ENCODE assay signal across 26 mouse cellular contexts in the genomic region with DNA sequence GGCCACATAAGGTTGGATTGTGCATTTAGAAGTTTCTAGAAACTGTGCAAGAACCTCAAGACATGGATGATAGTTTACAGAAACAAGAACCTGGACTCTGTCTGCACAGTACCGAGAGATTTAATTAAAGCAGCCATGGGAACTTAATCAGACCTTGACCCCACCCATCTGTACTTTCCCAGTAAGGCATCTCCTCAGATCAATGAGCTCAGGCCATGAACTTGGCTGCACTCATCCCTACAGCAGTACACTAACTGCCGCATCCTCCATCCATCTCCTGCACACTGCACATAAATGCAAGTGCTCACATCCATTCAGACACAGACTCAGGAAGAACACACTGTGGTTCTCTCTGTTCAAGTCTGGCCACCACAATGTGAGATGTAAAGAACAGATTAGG. TPM values are rescaled to one million over a fixed set of nuclear protein-coding genes. Genes with fewer than 3 reads are reported as not detected.
A peak's percentile ranks its signal among the peaks of the same experiment; 100 is the strongest.
DNase-seq lines count a peak whose midpoint lies in the region; ATAC-seq and TF ChIP-seq lines count a peak whose summit lies in the region.
"Had no signal": no experiment of that assay in that cellular context is flagged by ENCODE, and none has a peak within 500 bp of the region (broad histone marks: within the 10 kb centered on the region; RNA-seq: fewer than 3 reads in every experiment).

No protein-coding gene starts in this region.

- H3K27ac ChIP-seq in heart, embryonic 12.5 days (ENCODE audit: poor library complexity, severe bottlenecking), result peak overlapping the region; percentile 66
- H3K27ac ChIP-seq in liver, embryonic 14.5 days, result peak overlapping the region; percentile 97
- H3K27ac ChIP-seq: embryonic facial prominence, embryonic 15.5 days; forebrain, embryonic 12.5 days; hindbrain, embryonic 14.5 days; intestine, embryonic 15.5 days had no signal

- peaks cover 32% of the 10 kb centered on the region for H3K27me3 ChIP-seq in erythroblast, embryonic 14.5 days (ENCODE audit: control insufficient read depth)
- peaks cover 59% of the 10 kb centered on the region for H3K27me3 ChIP-seq in heart, embryonic 12.5 days (replicated peaks)
- H3K27me3 ChIP-seq in liver, embryonic 14.5 days (ENCODE audit: control insufficient read depth, insufficient read depth, low read length), result peaks cover 13% of the 10 kb centered on the region

- no peak overlapping the region for H3K9ac ChIP-seq in heart, embryonic 12.5 days
- H3K9ac ChIP-seq in liver, embryonic 14.5 days (replicated peaks), result peak overlapping the region; percentile 90
- H3K9ac ChIP-seq: embryonic facial prominence, embryonic 15.5 days; forebrain, embryonic 12.5 days; forebrain, postnatal 0 days; hindbrain, embryonic 14.5 days; intestine, embryonic 15.5 days had no signal

- H3K9me3 ChIP-seq in erythroblast, embryonic 14.5 days (ENCODE audit: control insufficient read depth, low read length), result no peaks in the 10 kb centered on the region; the same call in 1 of the 2 replicates
- H3K9me3 ChIP-seq in heart, embryonic 12.5 days (replicated peaks), result no peaks in the 10 kb centered on the region
- no peaks in the 10 kb centered on the region for H3K9me3 ChIP-seq in liver, embryonic 14.5 days (ENCODE audit: control insufficient read depth, low read length)
- H3K9me3 ChIP-seq: embryonic facial prominence, embryonic 15.5 days; forebrain, embryonic 12.5 days; G1E; intestine, embryonic 15.5 days had no signal

- no peak for DNase-seq in heart, postnatal 36 days
- DNase-seq in liver, embryonic 14.5 days (ENCODE audit: low read depth in 3 of 3, low spot score in 3 of 3), result peak in 1 of 3 experiments; percentile 74
- DNase-seq in thymus, postnatal 25 days, result no peak
- no peak for DNase-seq in thymus, postnatal 4 days
- DNase-seq: adrenal gland, adult 8-10 months; adrenal gland, postnatal 36 days; B cell, adult 2 months; cerebellum, adult 11 months; cerebellum, adult 8-10 months; cerebellum, postnatal 14 days; embryo, embryonic 11 days; forebrain, postnatal 0 days; gastrocnemius, postnatal 25 days; heart, adult 18-20 months had no signal

- H3K4me2 ChIP-seq in heart, embryonic 12.5 days, result 0 out of 2 replicates have a peak overlapping the region, but pooled peaks have one; percentile 8
- peak overlapping the region; percentile 80 for H3K4me2 ChIP-seq in liver, embryonic 14.5 days (ENCODE audit: low read depth)
- H3K4me2 ChIP-seq: embryonic facial prominence, embryonic 15.5 days; forebrain, embryonic 12.5 days; hindbrain, embryonic 14.5 days; intestine, embryonic 15.5 days had no signal

- intact Hi-C loops in heart, postnatal 36 days (cut with DNase I), result no loop called here

- no peak for TF ChIP-seq CTCF in liver, embryonic 14.5 days (IDR thresholded peaks at IDR 0.05; ENCODE audit: low read depth)

- 73% methylated on average over 2 of the region's 2 CpGs for WGBS in heart, embryonic 12.5 days
- 50% methylated on average over 2 of the region's 2 CpGs for WGBS in liver, embryonic 14.5 days (ENCODE audit: insufficient replicate concordance)

- no peak for TF ChIP-seq EP300 in liver, embryonic 14.5 days (IDR thresholded peaks at IDR 0.05; ENCODE audit: low read depth)

- H3K36me3 ChIP-seq in erythroblast, embryonic 14.5 days (ENCODE audit: control insufficient read depth), result peaks cover 32% of the 10 kb centered on the region
- no peaks in the 10 kb centered on the region for H3K36me3 ChIP-seq in heart, embryonic 12.5 days
- H3K36me3 ChIP-seq in liver, embryonic 14.5 days (replicated peaks; ENCODE audit: control insufficient read depth, insufficient read depth, low read depth), result no peaks in the 10 kb centered on the region
- H3K36me3 ChIP-seq: embryonic facial prominence, embryonic 15.5 days; forebrain, embryonic 12.5 days; G1E; intestine, embryonic 15.5 days had no signal

- H3K4me1 ChIP-seq in erythroblast, embryonic 14.5 days (ENCODE audit: control insufficient read depth), result peaks cover 71% of the 10 kb centered on the region
- H3K4me1 ChIP-seq in heart, embryonic 12.5 days (replicated peaks), result no peaks in the 10 kb centered on the region
- H3K4me1 ChIP-seq in liver, embryonic 14.5 days (replicated peaks; ENCODE audit: control insufficient read depth in 2 of 2, insufficient read depth in 2 of 2, low read length in 1 of 2), result peaks cover 40 to 43% of the 10 kb centered on the region in 2 experiments
- H3K4me1 ChIP-seq: embryonic facial prominence, embryonic 15.5 days; forebrain, embryonic 12.5 days; intestine, embryonic 15.5 days had no signal

- ATAC-seq in erythroblast, adult 5-6 weeks (replicated peaks; ENCODE audit: low FRiP score, poor library complexity, severe bottlenecking), result no peak
- no peak for ATAC-seq in heart, embryonic 12.5 days (ENCODE audit: insufficient number of reproducible peaks, low FRiP score)
- no peak for ATAC-seq in liver, embryonic 14.5 days (ENCODE audit: insufficient read depth)
- ATAC-seq: CD4-positive, CD25-positive, alpha-beta regulatory T cell, adult 4 months; forebrain, postnatal 0 days; intestine, embryonic 15.5 days had no signal

- H3K4me3 ChIP-seq in erythroblast, embryonic 14.5 days (replicated peaks), result peak overlapping the region; percentile 2
- H3K4me3 ChIP-seq in heart, embryonic 12.5 days, result no peak overlapping the region
- 0 out of 4 replicates have a peak overlapping the region, but pooled peaks of 1 of the 2 experiments have one; percentile 11 for H3K4me3 ChIP-seq in liver, embryonic 14.5 days (ENCODE audit: insufficient read depth in 1 of 2, low read depth in 2 of 2, low read length in 2 of 2)
- H3K4me3 ChIP-seq: embryonic facial prominence, embryonic 15.5 days; forebrain, embryonic 12.5 days; intestine, embryonic 15.5 days had no signal

RNA-seq across cellular contexts. Expression of a gene that starts 2.7 kb away (rescaled TPM):
- polyA plus RNA-seq in erythroblast, embryonic 14.5 days (2012), result 387,305 and 409,151 TPM in 2 replicates
- 59,368 and 63,767 TPM in 2 replicates for total RNA-seq in erythroblast, adult 5-6 weeks (2015; ENCODE audit: low replicate concordance)
- total RNA-seq in erythroblast, adult 5-6 weeks (2017; ENCODE audit: low replicate concordance), result 14,861 and 24,674 TPM in 2 replicates
- 11,592 and 12,808 TPM in 2 replicates for polyA plus RNA-seq in heart, embryonic 12.5 days (2016; fragmentation: Nextera tagmentation; extraction: Ambion mirVana)
- total RNA-seq in heart, postnatal 36 days (2021), result over 10,000 TPM in 1 of 2 experiments, 1,000 to 10,000 TPM in 1; 7,538 to 10,107 TPM
- polyA plus RNA-seq in liver, embryonic 14.5 days (2012; rRNA removed), result 26,041 and 60,430 TPM in 2 replicates
- polyA plus RNA-seq in liver, embryonic 14.5 days (2014; fragmentation: Nextera tagmentation; extraction: Ambion mirVana), result 70,707 and 74,513 TPM in 2 replicates

RNA-seq across cellular contexts. Expression of a gene that starts 4.4 kb away (rescaled TPM):
- polyA plus RNA-seq in erythroblast, embryonic 14.5 days (2012), result 158 and 188 TPM in 2 replicates
- total RNA-seq in erythroblast, adult 5-6 weeks (2015; ENCODE audit: low replicate concordance), result 7.9 and 8.8 TPM in 2 replicates
- 0.68 and 2.2 TPM in 2 replicates for total RNA-seq in erythroblast, adult 5-6 weeks (2017; ENCODE audit: low replicate concordance)
- 5,912 and 6,218 TPM in 2 replicates for polyA plus RNA-seq in heart, embryonic 12.5 days (2016; fragmentation: Nextera tagmentation; extraction: Ambion mirVana)
- not detected for total RNA-seq in heart, postnatal 36 days (2021)
- polyA plus RNA-seq in liver, embryonic 14.5 days (2012; rRNA removed), result 32.1 and 38.8 TPM in 2 replicates
- 74.9 and 85.3 TPM in 2 replicates for polyA plus RNA-seq in liver, embryonic 14.5 days (2014; fragmentation: Nextera tagmentation; extraction: Ambion mirVana)
- total RNA-seq: adrenal gland, adult 8-10 months; adrenal gland, postnatal 36 days; common myeloid progenitor, adult 5-6 weeks; forebrain, postnatal 0 days; G1E; gastrocnemius, adult 18-20 months; gastrocnemius, postnatal 25 days; heart, adult 18-20 months; hematopoietic stem cell, adult 5-6 weeks had no signal
- polyA plus RNA-seq: CD4-positive, CD25-positive, alpha-beta regulatory T cell, adult 4 months; forebrain, postnatal 0 days had no signal

RNA-seq across cellular contexts. Expression of a gene that starts 6.1 kb away (rescaled TPM):
- 7.5 and 8.6 TPM in 2 replicates for polyA plus RNA-seq in erythroblast, embryonic 14.5 days (2012)
- total RNA-seq in erythroblast, adult 5-6 weeks (2015; ENCODE audit: low replicate concordance), result 294 and 334 TPM in 2 replicates
- total RNA-seq in erythroblast, adult 5-6 weeks (2017; ENCODE audit: low replicate concordance), result 138 and 139 TPM in 2 replicates
- 15.7 and 18.1 TPM in 2 replicates for polyA plus RNA-seq in heart, embryonic 12.5 days (2016; fragmentation: Nextera tagmentation; extraction: Ambion mirVana)
- total RNA-seq in heart, postnatal 36 days (2021), result 1 to 10 TPM in 1 of 2 experiments, not detected in 1; 1.4 TPM
- 127 and 156 TPM in 2 replicates for polyA plus RNA-seq in liver, embryonic 14.5 days (2012; rRNA removed)
- 157 and 161 TPM in 2 replicates for polyA plus RNA-seq in liver, embryonic 14.5 days (2014; fragmentation: Nextera tagmentation; extraction: Ambion mirVana)
- total RNA-seq: adrenal gland, adult 8-10 months; adrenal gland, postnatal 36 days; common myeloid progenitor, adult 5-6 weeks; gastrocnemius, adult 18-20 months; gastrocnemius, postnatal 25 days; hematopoietic stem cell, adult 5-6 weeks had no signal
- polyA plus RNA-seq: CD4-positive, CD25-positive, alpha-beta regulatory T cell, adult 4 months had no signal

RNA-seq across cellular contexts. Expression of a gene that starts 13.1 kb away (rescaled TPM):
- polyA plus RNA-seq in erythroblast, embryonic 14.5 days (2012), result 4.8 and 5.8 TPM in 2 replicates
- 58.0 and 62.7 TPM in 2 replicates for total RNA-seq in erythroblast, adult 5-6 weeks (2015; ENCODE audit: low replicate concordance)
- 166 and 187 TPM in 2 replicates for total RNA-seq in erythroblast, adult 5-6 weeks (2017; ENCODE audit: low replicate concordance)
- 38.6 and 42.8 TPM in 2 replicates for polyA plus RNA-seq in heart, embryonic 12.5 days (2016; fragmentation: Nextera tagmentation; extraction: Ambion mirVana)
- total RNA-seq in heart, postnatal 36 days (2021), result 10 to 100 TPM; 26.1 to 28.5 TPM
- 36.8 and 44.5 TPM in 2 replicates for polyA plus RNA-seq in liver, embryonic 14.5 days (2012; rRNA removed)
- polyA plus RNA-seq in liver, embryonic 14.5 days (2014; fragmentation: Nextera tagmentation; extraction: Ambion mirVana), result 16.5 and 16.8 TPM in 2 replicates

RNA-seq across cellular contexts. Expression of a gene that starts 15.6 kb away (rescaled TPM):
- 130,484 and 191,888 TPM in 2 replicates for polyA plus RNA-seq in erythroblast, embryonic 14.5 days (2012)
- 143,341 and 149,783 TPM in 2 replicates for total RNA-seq in erythroblast, adult 5-6 weeks (2015; ENCODE audit: low replicate concordance)
- total RNA-seq in erythroblast, adult 5-6 weeks (2017; ENCODE audit: low replicate concordance), result 224,706 and 268,423 TPM in 2 replicates
- 25,253 and 27,825 TPM in 2 replicates for polyA plus RNA-seq in heart, embryonic 12.5 days (2016; fragmentation: Nextera tagmentation; extraction: Ambion mirVana)
- total RNA-seq in heart, postnatal 36 days (2021), result 1,000 to 10,000 TPM; 7,375 to 9,600 TPM
- polyA plus RNA-seq in liver, embryonic 14.5 days (2012; rRNA removed), result 214,511 and 362,158 TPM in 2 replicates
- polyA plus RNA-seq in liver, embryonic 14.5 days (2014; fragmentation: Nextera tagmentation; extraction: Ambion mirVana), result 162,484 and 169,597 TPM in 2 replicates

Comparison
In these comparisons a context has a peak if more than half of its experiments do, and no peak if none do; other contexts are left out.
1. RNA of a gene that starts 4.4 kb away (polyA plus RNA-seq): 5,912 to 6,218 TPM in heart, embryonic 12.5 days; 158 to 188 TPM in erythroblast, embryonic 14.5 days and 32.1 to 85.3 TPM in liver, embryonic 14.5 days; every median in the first group is over 10 times any median in the second.